Mouse (Mus musculus): ENCODE results near the gene Gm49396.

Gm49396 gene

DNA sequence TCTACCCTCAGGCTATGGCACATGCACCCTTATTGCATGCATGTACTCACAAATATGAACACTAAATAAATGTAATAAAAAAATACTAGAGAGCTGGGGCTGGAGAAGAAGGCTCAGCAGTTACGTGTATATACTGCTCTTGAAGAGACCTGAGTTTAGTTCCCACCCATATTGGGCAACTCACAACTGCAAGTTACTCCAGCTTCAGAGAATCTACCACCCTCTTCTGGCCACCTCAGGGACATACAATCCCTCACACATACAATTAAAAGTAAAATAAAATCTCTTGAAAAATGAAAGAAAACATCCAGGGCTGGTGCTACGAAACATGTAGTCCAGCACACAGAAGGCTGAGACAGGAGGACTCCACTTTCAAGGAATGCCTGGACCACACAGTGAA, 51.3 kb downstream of the Gm49396 start:
- no peak for DNase-seq

DNA sequence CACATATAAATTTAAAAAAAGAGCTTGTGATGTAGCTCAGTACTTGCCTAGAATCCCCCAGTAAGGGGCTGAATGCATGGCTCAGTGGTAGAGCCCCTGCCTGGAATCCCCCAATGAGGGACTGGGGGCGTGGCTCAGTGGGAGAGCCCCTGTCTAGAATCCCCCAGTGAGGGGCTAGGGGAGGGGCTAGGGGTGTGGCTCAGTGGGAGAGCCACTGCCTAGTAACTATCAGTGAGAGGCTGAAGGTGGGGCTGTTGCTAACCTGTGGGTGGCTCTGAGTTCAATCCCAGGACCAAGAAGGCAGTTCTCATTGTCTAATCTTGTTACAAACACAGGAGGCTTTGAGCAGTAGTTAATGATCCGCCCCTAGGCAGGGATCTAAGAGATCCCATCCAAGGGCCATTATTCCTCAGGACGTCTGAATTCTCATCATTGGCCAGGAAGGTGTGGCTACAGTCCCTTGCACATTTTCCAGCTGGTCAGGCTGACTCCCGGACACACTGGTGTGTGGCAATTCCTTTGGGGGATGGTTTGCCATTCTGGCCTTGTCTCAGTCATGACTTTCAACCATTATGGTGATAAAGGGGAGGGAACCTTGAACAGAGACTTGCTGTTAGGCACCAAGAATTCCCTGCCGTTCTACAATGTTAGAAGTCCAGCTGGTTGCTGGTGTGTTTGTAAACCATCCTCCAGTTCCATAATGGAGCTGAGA, 52.1 kb downstream of the Gm49396 start:
- DNase-seq, result no peak
